Mouse (Mus musculus) G1E (cell line): ENCODE results near the gene Kcnq1.

ENCODE experiments used
- CTCF ChIP-seq: IDR thresholded peaks from 2 replicates; pipeline ENCODE4 v1.5.1; 2012; ENCODE audit warnings: low read depth, low read length, inconsistent platforms, mixed read lengths
- GATA1 ChIP-seq: IDR thresholded peaks from 2 replicates; pipeline ENCODE4 v1.6.1; 2012; ENCODE audit warnings: borderline replicate concordance, low read length, inconsistent platforms, mixed read lengths
- GATA2 ChIP-seq: IDR thresholded peaks from 2 replicates; pipeline ENCODE4 v1.6.1; 2012; ENCODE audit warnings: low read depth, low read length, inconsistent platforms, borderline replicate concordance
- POLR2AphosphoS5 ChIP-seq: IDR thresholded peaks from 2 replicates; pipeline ENCODE4 v1.6.1; 2012; ENCODE audit warnings: low read depth, low read length, inconsistent platforms; ENCODE audit not compliant: insufficient replicate concordance
- TAL1 ChIP-seq: conservative IDR thresholded peaks from 2 replicates; pipeline ENCODE4 v1.6.1; 2012; ENCODE audit warnings: low read depth, low read length, inconsistent platforms, mixed read lengths

- TF ChIP-seq CTCF (no peak), GATA1 (no peak), TAL1 (no peak), POLR2AphosphoS5 (no peak), GATA2 (no peak)
Measured at GRCm38 (mm10) chr7:143474811-143475210, 368.6 kb downstream of the Kcnq1 start.
